Mouse (Mus musculus) liver, adult 2 months (tissue): ENCODE data around the gene Klhdc4.

Source experiments
- CTCF ChIP-seq: fragments of 200-500 bp; IDR thresholded peaks from 2 replicates; pipeline ENCODE4 v1.5.1; 2011; ENCODE audit warnings: low read depth, low read length, control low read depth
- POLR2A ChIP-seq: fragments of 200-500 bp; IDR thresholded peaks from 2 replicates; pipeline ENCODE4 v1.6.1; 2011; ENCODE audit warnings: low read length, control low read depth; ENCODE audit not compliant: insufficient read depth; ENCODE audit errors: extremely low read depth

- TF ChIP-seq CTCF: no peak
- TF ChIP-seq POLR2A: no peak
Measured at GRCm38 (mm10) chr8:121811931-121812570, 17.3 kb downstream of the Klhdc4 start.
